Mouse (Mus musculus): ENCODE data around the gene Fam69a. TPM values are rescaled to one million over a fixed set of nuclear protein-coding genes. Genes with fewer than 3 reads are reported as not detected.

The Fam69a gene
- polyA plus RNA-seq, 1 experiment from 2014 or later: 50.0 TPM

- no peak overlapping the region for H3K27ac ChIP-seq
- no peaks in the 10 kb centered on the region for H3K9me3 ChIP-seq
- no peak overlapping the region for H3K4me2 ChIP-seq
- H3K27me3 ChIP-seq (replicated peaks): no peaks in the 10 kb centered on the region
- no peaks in the 10 kb centered on the region for H3K4me1 ChIP-seq
- no peak overlapping the region for H3K4me3 ChIP-seq
- H3K9ac ChIP-seq: no peak overlapping the region
- H3K36me3 ChIP-seq (replicated peaks): no peaks in the 10 kb centered on the region
- WGBS: 67% methylated on average over 2 of the region's 2 CpGs
- no peak for ATAC-seq (replicated peaks)
Observed at GRCm38 (mm10) chr5:108005134-108005533, 18.2 kb upstream of the Fam69a start.

GRCm38 (mm10) chr5:108002734-108003133 lies 15.8 kb upstream of the Fam69a start:
- Histone ChIP-seq H3K36me3 (replicated peaks) (no peaks in the 10 kb centered on the region), H3K4me3 (no peak overlapping the region), H3K4me1 (no peaks in the 10 kb centered on the region), H3K9me3 (no peaks in the 10 kb centered on the region), H3K27ac (no peak overlapping the region), H3K27me3 (replicated peaks) (no peaks in the 10 kb centered on the region), H3K9ac (no peak overlapping the region), H3K4me2 (no peak overlapping the region)
- ATAC-seq (replicated peaks): no peak
- 72% methylated on average over 5 of the region's 5 CpGs for WGBS

GRCm38 (mm10) chr5:108000776-108001548 lies 14.1 kb upstream of the Fam69a start:
- Histone ChIP-seq H3K4me2 (peak overlapping the region; percentile 50), H3K36me3 (replicated peaks) (no peaks in the 10 kb centered on the region), H3K9me3 (no peaks in the 10 kb centered on the region), H3K4me1 (no peaks in the 10 kb centered on the region), H3K4me3 (peak overlapping the region; percentile 47), H3K27me3 (replicated peaks) (no peaks in the 10 kb centered on the region), H3K9ac (peak overlapping the region; percentile 40), H3K27ac (peak overlapping the region; percentile 76)
- peak; percentile 87 for ATAC-seq (replicated peaks)
- WGBS: 17% methylated on average over 20 of the region's 20 CpGs

- no peaks in the 10 kb centered on the region for H3K36me3 ChIP-seq (replicated peaks)
- H3K27ac ChIP-seq: no peak overlapping the region
- H3K4me2 ChIP-seq: no peak overlapping the region
- no peaks in the 10 kb centered on the region for H3K4me1 ChIP-seq
- H3K4me3 ChIP-seq: no peak overlapping the region
- no peaks in the 10 kb centered on the region for H3K9me3 ChIP-seq
- ATAC-seq (replicated peaks): no peak
- H3K27me3 ChIP-seq (replicated peaks): no peaks in the 10 kb centered on the region
- no peak overlapping the region for H3K9ac ChIP-seq
- 75% methylated on average over 7 of the region's 7 CpGs for WGBS
Observed at GRCm38 (mm10) chr5:107997717-107998116, 10.8 kb upstream of the Fam69a start.

- Histone ChIP-seq H3K4me2 (no peak overlapping the region), H3K27me3 (replicated peaks) (no peaks in the 10 kb centered on the region), H3K4me3 (no peak overlapping the region), H3K9me3 (no peaks in the 10 kb centered on the region), H3K27ac (no peak overlapping the region), H3K4me1 (no peaks in the 10 kb centered on the region), H3K36me3 (replicated peaks) (no peaks in the 10 kb centered on the region), H3K9ac (no peak overlapping the region)
- 87% methylated on average over 2 of the region's 2 CpGs for WGBS
- no peak for ATAC-seq (replicated peaks)
Observed at GRCm38 (mm10) chr5:107995936-107996335, 9.1 kb upstream of the Fam69a start.

GRCm38 (mm10) chr5:107987835-107988251 lies 958 bp upstream of the Fam69a start:
- Histone ChIP-seq H3K36me3 (replicated peaks) (no peaks in the 10 kb centered on the region), H3K9ac (peak overlapping the region; percentile 36; the same call in 1 of the 2 replicates), H3K27ac (peak overlapping the region; percentile 97), H3K27me3 (replicated peaks) (no peaks in the 10 kb centered on the region), H3K4me1 (peaks cover 16% of the 10 kb centered on the region), H3K4me2 (peak overlapping the region; percentile 54), H3K9me3 (no peaks in the 10 kb centered on the region), H3K4me3 (peak overlapping the region; percentile 91)
- 22% methylated on average over 5 of the region's 5 CpGs for WGBS
- peak; percentile 25; the same call in 1 of the 2 replicates for ATAC-seq (replicated peaks)

GRCm38 (mm10) chr5:107986255-107986966 lies 474 bp downstream of the Fam69a start:
- Histone ChIP-seq H3K4me1 (peaks cover 16% of the 10 kb centered on the region), H3K36me3 (replicated peaks) (no peaks in the 10 kb centered on the region), H3K9me3 (no peaks in the 10 kb centered on the region), H3K9ac (peak overlapping the region; percentile 93), H3K4me2 (peak overlapping the region; percentile 48), H3K4me3 (peak overlapping the region; percentile 91), H3K27me3 (replicated peaks) (no peaks in the 10 kb centered on the region), H3K27ac (peak overlapping the region; percentile 97)
- 0% methylated on average over 41 of the region's 54 CpGs for WGBS
- ATAC-seq (replicated peaks): peak; percentile 81

- ATAC-seq (replicated peaks): no peak
- Histone ChIP-seq H3K27ac (no peak overlapping the region), H3K4me3 (no peak overlapping the region), H3K4me1 (peaks cover 16% of the 10 kb centered on the region), H3K9ac (no peak overlapping the region), H3K4me2 (no peak overlapping the region), H3K27me3 (replicated peaks) (no peaks in the 10 kb centered on the region), H3K9me3 (no peaks in the 10 kb centered on the region), H3K36me3 (replicated peaks) (no peaks in the 10 kb centered on the region)
- WGBS: 94% methylated on average over 5 of the region's 5 CpGs
Observed at GRCm38 (mm10) chr5:107983946-107984345, 2.9 kb downstream of the Fam69a start.

- no peak overlapping the region for H3K9ac ChIP-seq
- no peaks in the 10 kb centered on the region for H3K9me3 ChIP-seq
- H3K27me3 ChIP-seq (replicated peaks): no peaks in the 10 kb centered on the region
- H3K4me2 ChIP-seq: no peak overlapping the region
- no peak for ATAC-seq (replicated peaks)
- 86% methylated on average over 3 of the region's 3 CpGs for WGBS
- H3K36me3 ChIP-seq (replicated peaks): no peaks in the 10 kb centered on the region
- H3K27ac ChIP-seq: no peak overlapping the region
- no peak overlapping the region for H3K4me3 ChIP-seq
- peaks cover 11% of the 10 kb centered on the region for H3K4me1 ChIP-seq
Observed at GRCm38 (mm10) chr5:107982016-107982415, 4.9 kb downstream of the Fam69a start.

GRCm38 (mm10) chr5:107979901-107980300 lies 7.0 kb downstream of the Fam69a start:
- Histone ChIP-seq H3K27ac (no peak overlapping the region), H3K9ac (no peak overlapping the region), H3K36me3 (replicated peaks) (no peaks in the 10 kb centered on the region), H3K4me2 (no peak overlapping the region), H3K4me1 (peaks cover under 1% of the 10 kb centered on the region; the same call in 1 of the 2 replicates), H3K27me3 (replicated peaks) (no peaks in the 10 kb centered on the region), H3K9me3 (no peaks in the 10 kb centered on the region), H3K4me3 (no peak overlapping the region)
- ATAC-seq (replicated peaks): no peak
- WGBS: 85% methylated on average over 1 of the region's 1 CpGs

GRCm38 (mm10) chr5:107978289-107979035 lies 8.4 kb downstream of the Fam69a start:
- no peaks in the 10 kb centered on the region for H3K4me1 ChIP-seq
- no peaks in the 10 kb centered on the region for H3K9me3 ChIP-seq
- ATAC-seq (replicated peaks): no peak
- WGBS: 90% methylated on average over 6 of the region's 6 CpGs
- no peaks in the 10 kb centered on the region for H3K36me3 ChIP-seq (replicated peaks)
- H3K4me2 ChIP-seq: no peak overlapping the region
- H3K27me3 ChIP-seq (replicated peaks): no peaks in the 10 kb centered on the region
- H3K27ac ChIP-seq: no peak overlapping the region
- no peak overlapping the region for H3K9ac ChIP-seq
- H3K4me3 ChIP-seq: no peak overlapping the region

GRCm38 (mm10) chr5:107977640-107978288 lies 9.1 kb downstream of the Fam69a start:
- Histone ChIP-seq H3K27me3 (replicated peaks) (no peaks in the 10 kb centered on the region), H3K27ac (no peak overlapping the region), H3K4me1 (no peaks in the 10 kb centered on the region), H3K4me3 (no peak overlapping the region), H3K4me2 (no peak overlapping the region), H3K9me3 (no peaks in the 10 kb centered on the region), H3K36me3 (replicated peaks) (no peaks in the 10 kb centered on the region), H3K9ac (no peak overlapping the region)
- ATAC-seq (replicated peaks): no peak
- 79% methylated on average over 3 of the region's 3 CpGs for WGBS
